Mouse (Mus musculus) liver, embryonic 11.5 days (tissue): ENCODE measurements around the gene Slc35b1. TPM values are rescaled to one million over a fixed set of nuclear protein-coding genes. Genes with fewer than 3 reads are reported as not detected.

ENCODE experiments used
- ATAC-seq: fragments of 200-750 bp; cut with Nextera tagmentation; replicated peaks from 2 replicates; pipeline ENCODE4 v1.8.0; 2017; ENCODE audit warnings: moderate number of reproducible peaks, mild to moderate bottlenecking, moderate TSS enrichment, moderate library complexity; ENCODE audit not compliant: low FRiP score
- DNase-seq: peaks from one replicate; pipeline ENCODE4 v3.0.0-alpha.2; 2017; ENCODE audit warnings: low spot score
- H3K27ac ChIP-seq: fragments of 300-500 bp; sonication (generic); 2 replicates; pipeline ENCODE4 v1.5.1; 2014; ENCODE audit warnings: mild to moderate bottlenecking, low read depth, low read length, control low read depth
- H3K27me3 ChIP-seq: fragments of 300-500 bp; sonication (generic); replicated peaks from 2 replicates; pipeline ENCODE4 v1.6.1; 2014; ENCODE audit warnings: low read length, mixed read lengths; ENCODE audit not compliant: control insufficient read depth, insufficient read depth
- H3K36me3 ChIP-seq: fragments of 300-500 bp; sonication (generic); 2 replicates; pipeline ENCODE4 v1.6.1; 2014; ENCODE audit warnings: mild to moderate bottlenecking, low read length, moderate library complexity, mixed read lengths; ENCODE audit not compliant: control insufficient read depth, insufficient read depth
- H3K4me1 ChIP-seq: fragments of 300-500 bp; sonication (generic); replicated peaks from 2 replicates; pipeline ENCODE4 v1.6.1; 2014; ENCODE audit warnings: low read length, mixed read lengths; ENCODE audit not compliant: control insufficient read depth, insufficient read depth
- H3K4me2 ChIP-seq: fragments of 300-500 bp; sonication (generic); 2 replicates; pipeline ENCODE4 v1.6.1; 2014; ENCODE audit warnings: mild to moderate bottlenecking, control low read depth, moderate library complexity
- H3K4me3 ChIP-seq: fragments of 300-500 bp; sonication (generic); 2 replicates; pipeline ENCODE4 v1.5.1; 2014; ENCODE audit warnings: low read depth, low read length, control low read depth
- H3K9ac ChIP-seq: fragments of 300-500 bp; sonication (generic); 2 replicates; pipeline ENCODE4 v1.6.1; 2014; ENCODE audit warnings: low read depth, low read length, control low read depth
- H3K9me3 ChIP-seq: fragments of 300-500 bp; sonication (generic); 2 replicates; pipeline ENCODE4 v1.6.1; 2016; ENCODE audit warnings: low read length, inconsistent platforms, mixed read lengths; ENCODE audit not compliant: control insufficient read depth
- WGBS: fragments of 180-500 bp; shearing (Covaris S2); extraction: QIAGEN DNeasy Blood & Tissue Kit; methylation state at CpG from one replicate; pipeline ENCODE4 v1.1.7; 2014; 5-methylcytosine and 5-hydroxymethylcytosine counted together
- polyA plus RNA-seq: library from polyadenylated mRNA; unstranded; fragments of >200 nt; fragmentation: Nextera tagmentation; extraction: Ambion mirVana; gene quantifications from 2 replicates; pipeline ENCODE4 v1.2.1, GENCODE M21; 2014

Slc35b1 gene
- polyA plus RNA-seq, 1 experiment from 2014 or later, result 86.8 TPM

GRCm38 (mm10) chr11:95393500-95393816 is 9.0 kb downstream of the Slc35b1 start:
- H3K9me3 ChIP-seq, result no peaks in the 10 kb centered on the region
- ATAC-seq, result no peak
- H3K4me3 ChIP-seq, result no peak overlapping the region
- no peak for DNase-seq
- H3K27ac ChIP-seq, result no peak overlapping the region
- H3K4me1 ChIP-seq, result no peaks in the 10 kb centered on the region
- no peak overlapping the region for H3K4me2 ChIP-seq
- WGBS, result 37% methylated on average over 5 of the region's 5 CpGs
- peaks cover 9% of the 10 kb centered on the region for H3K36me3 ChIP-seq
- H3K27me3 ChIP-seq, result peaks cover under 1% of the 10 kb centered on the region; the same call in 1 of the 2 replicates
- no peak overlapping the region for H3K9ac ChIP-seq

GRCm38 (mm10) chr11:95394112-95394511 is 9.6 kb downstream of the Slc35b1 start:
- no peak for DNase-seq
- Histone ChIP-seq H3K9ac (no peak overlapping the region), H3K36me3 (peaks cover 7% of the 10 kb centered on the region), H3K27ac (no peak overlapping the region), H3K9me3 (no peaks in the 10 kb centered on the region), H3K4me1 (no peaks in the 10 kb centered on the region), H3K4me2 (no peak overlapping the region), H3K27me3 (peaks cover 3% of the 10 kb centered on the region; the same call in 1 of the 2 replicates), H3K4me3 (no peak overlapping the region)
- WGBS, result 56% methylated on average over 5 of the region's 5 CpGs
- ATAC-seq, result no peak

- DNase-seq, result no peak
- Histone ChIP-seq H3K27me3 (peaks cover 5% of the 10 kb centered on the region; the same call in 1 of the 2 replicates), H3K4me1 (no peaks in the 10 kb centered on the region), H3K9ac (no peak overlapping the region), H3K36me3 (no peaks in the 10 kb centered on the region), H3K4me3 (no peak overlapping the region), H3K4me2 (no peak overlapping the region), H3K27ac (no peak overlapping the region), H3K9me3 (no peaks in the 10 kb centered on the region)
- WGBS, result 50% methylated on average over 1 of the region's 1 CpGs
- no peak for ATAC-seq
These were observed 12.1 kb downstream of the Slc35b1 start for GRCm38 (mm10) chr11:95396548-95396947.

- H3K4me3 ChIP-seq, result no peak overlapping the region
- peak; percentile 67 for DNase-seq
- H3K27ac ChIP-seq, result no peak overlapping the region
- H3K36me3 ChIP-seq, result no peaks in the 10 kb centered on the region
- no peak overlapping the region for H3K4me2 ChIP-seq
- H3K27me3 ChIP-seq, result peaks cover 5% of the 10 kb centered on the region; the same call in 1 of the 2 replicates
- 55% methylated on average over 14 of the region's 14 CpGs for WGBS
- H3K9me3 ChIP-seq, result no peaks in the 10 kb centered on the region
- no peak for ATAC-seq
- no peaks in the 10 kb centered on the region for H3K4me1 ChIP-seq
- H3K9ac ChIP-seq, result no peak overlapping the region
These were observed 13.6 kb downstream of the Slc35b1 start for GRCm38 (mm10) chr11:95397843-95398835.

- H3K27me3 ChIP-seq, result peaks cover 5% of the 10 kb centered on the region; the same call in 1 of the 2 replicates
- no peak overlapping the region for H3K4me2 ChIP-seq
- no peaks in the 10 kb centered on the region for H3K4me1 ChIP-seq
- H3K9me3 ChIP-seq, result no peaks in the 10 kb centered on the region
- H3K27ac ChIP-seq, result no peak overlapping the region
- ATAC-seq (no peak), DNase-seq (no peak)
- no peaks in the 10 kb centered on the region for H3K36me3 ChIP-seq
- no peak overlapping the region for H3K9ac ChIP-seq
- H3K4me3 ChIP-seq, result no peak overlapping the region
- WGBS, result 75% methylated on average over 13 of the region's 13 CpGs
These were observed 15.1 kb downstream of the Slc35b1 start for GRCm38 (mm10) chr11:95399520-95400020.

- H3K9ac ChIP-seq, result no peak overlapping the region
- WGBS, result 86% methylated on average over 5 of the region's 5 CpGs
- H3K9me3 ChIP-seq, result no peaks in the 10 kb centered on the region
- DNase-seq (no peak), ATAC-seq (no peak)
- peaks cover 5% of the 10 kb centered on the region; the same call in 1 of the 2 replicates for H3K27me3 ChIP-seq
- H3K27ac ChIP-seq, result no peak overlapping the region
- no peaks in the 10 kb centered on the region for H3K36me3 ChIP-seq
- H3K4me1 ChIP-seq, result no peaks in the 10 kb centered on the region
- H3K4me3 ChIP-seq, result no peak overlapping the region
- H3K4me2 ChIP-seq, result no peak overlapping the region
These were observed 17.1 kb downstream of the Slc35b1 start for GRCm38 (mm10) chr11:95401568-95401967.

GRCm38 (mm10) chr11:95402196-95402595 is 17.7 kb downstream of the Slc35b1 start:
- H3K27me3 ChIP-seq, result peaks cover 5% of the 10 kb centered on the region; the same call in 1 of the 2 replicates
- WGBS, result 31% methylated on average over 5 of the region's 5 CpGs
- H3K36me3 ChIP-seq, result no peaks in the 10 kb centered on the region
- H3K9me3 ChIP-seq, result no peaks in the 10 kb centered on the region
- no peak overlapping the region for H3K4me2 ChIP-seq
- no peak for DNase-seq
- no peak overlapping the region for H3K9ac ChIP-seq
- H3K27ac ChIP-seq, result no peak overlapping the region
- H3K4me3 ChIP-seq, result no peak overlapping the region
- no peaks in the 10 kb centered on the region for H3K4me1 ChIP-seq
- ATAC-seq, result no peak

GRCm38 (mm10) chr11:95402658-95403101 is 18.2 kb downstream of the Slc35b1 start:
- Histone ChIP-seq H3K9me3 (no peaks in the 10 kb centered on the region), H3K4me2 (no peak overlapping the region), H3K4me1 (no peaks in the 10 kb centered on the region), H3K27ac (no peak overlapping the region), H3K4me3 (no peak overlapping the region), H3K27me3 (peaks cover 5% of the 10 kb centered on the region; the same call in 1 of the 2 replicates), H3K9ac (no peak overlapping the region), H3K36me3 (no peaks in the 10 kb centered on the region)
- ATAC-seq (no peak), DNase-seq (no peak)
- 28% methylated on average over 8 of the region's 8 CpGs for WGBS
